Mouse (Mus musculus) stomach, embryonic 15.5 days (tissue): Measurements from ENCODE around the gene Zdhhc14. TPM values are rescaled to one million over a fixed set of nuclear protein-coding genes. Genes with fewer than 3 reads are reported as not detected.

ENCODE experiments used
- ATAC-seq: fragments of 200-750 bp; cut with Nextera tagmentation; 2 replicates; pipeline ENCODE4 v1.8.0; 2017; ENCODE audit warnings: low read depth, moderate number of reproducible peaks, moderate TSS enrichment; ENCODE audit not compliant: insufficient read depth, low FRiP score
- H3K27ac ChIP-seq: fragments of 300-500 bp; sonication (generic); 2 replicates; pipeline ENCODE4 v1.5.1; 2015; ENCODE audit warnings: mild to moderate bottlenecking, inconsistent platforms
- H3K27me3 ChIP-seq: fragments of 300-500 bp; sonication (generic); replicated peaks from 2 replicates; pipeline ENCODE4 v1.6.1; 2015; ENCODE audit warnings: inconsistent platforms
- H3K36me3 ChIP-seq: fragments of 300-500 bp; sonication (generic); 2 replicates; pipeline ENCODE4 v1.6.1; 2015; ENCODE audit warnings: inconsistent platforms
- H3K4me1 ChIP-seq: fragments of 300-500 bp; sonication (generic); 2 replicates; pipeline ENCODE4 v1.6.1; 2015; ENCODE audit warnings: inconsistent platforms
- H3K4me2 ChIP-seq: fragments of 300-500 bp; sonication (generic); 2 replicates; pipeline ENCODE4 v1.6.1; 2015; ENCODE audit warnings: mild to moderate bottlenecking, inconsistent platforms
- H3K4me3 ChIP-seq: fragments of 300-500 bp; sonication (generic); replicated peaks from 2 replicates; pipeline ENCODE4 v1.5.1; 2015; ENCODE audit warnings: inconsistent platforms
- H3K9ac ChIP-seq: fragments of 300-500 bp; sonication (generic); 2 replicates; pipeline ENCODE4 v1.6.1; 2015; ENCODE audit warnings: inconsistent platforms
- H3K9me3 ChIP-seq: fragments of 300-500 bp; sonication (generic); 2 replicates; pipeline ENCODE4 v1.6.1; 2016; ENCODE audit warnings: inconsistent platforms
- WGBS: fragments of 180-500 bp; shearing (Covaris S2); methylation state at CpG from one replicate; pipeline ENCODE4 v1.1.7; 2015; 5-methylcytosine and 5-hydroxymethylcytosine counted together
- polyA plus RNA-seq: library from polyadenylated mRNA; unstranded; fragments of >200 nt; fragmentation: Nextera tagmentation; extraction: Ambion mirVana; gene quantifications from 2 replicates; pipeline ENCODE4 v1.2.1, GENCODE M21; 2015

Zdhhc14 gene
- polyA plus RNA-seq, 1 experiment from 2014 or later, result 4.2 TPM

GRCm38 (mm10) chr17:5752716-5753585 is 260.6 kb downstream of the Zdhhc14 start:
- Histone ChIP-seq H3K4me2 (peak overlapping the region; percentile 75), H3K9me3 (no peaks in the 10 kb centered on the region; the same call in 1 of the 2 replicates), H3K27ac (no peak overlapping the region), H3K4me1 (peaks cover 10% of the 10 kb centered on the region), H3K9ac (peak overlapping the region; percentile 23; the same call in 1 of the 2 replicates), H3K27me3 (no peaks in the 10 kb centered on the region), H3K36me3 (no peaks in the 10 kb centered on the region), H3K4me3 (peak overlapping the region; percentile 43)
- ATAC-seq, result peak; percentile 36
- WGBS, result 9% methylated on average over 29 of the region's 29 CpGs

- H3K4me1 ChIP-seq, result peaks cover 5% of the 10 kb centered on the region
- no peak overlapping the region for H3K27ac ChIP-seq
- WGBS, result 67% methylated on average over 7 of the region's 7 CpGs
- no peaks in the 10 kb centered on the region; the same call in 1 of the 2 replicates for H3K9me3 ChIP-seq
- no peaks in the 10 kb centered on the region for H3K36me3 ChIP-seq
- no peaks in the 10 kb centered on the region for H3K27me3 ChIP-seq
- no peak for ATAC-seq
- no peak overlapping the region for H3K4me2 ChIP-seq
- no peak overlapping the region for H3K4me3 ChIP-seq
- no peak overlapping the region for H3K9ac ChIP-seq
Measured at GRCm38 (mm10) chr17:5755489-5755888, 263.1 kb downstream of the Zdhhc14 start.

GRCm38 (mm10) chr17:5756065-5756464 is 263.7 kb downstream of the Zdhhc14 start:
- 65% methylated on average over 5 of the region's 5 CpGs for WGBS
- no peaks in the 10 kb centered on the region; the same call in 1 of the 2 replicates for H3K9me3 ChIP-seq
- H3K27me3 ChIP-seq, result no peaks in the 10 kb centered on the region
- peaks cover 5% of the 10 kb centered on the region for H3K4me1 ChIP-seq
- H3K9ac ChIP-seq, result no peak overlapping the region
- H3K4me2 ChIP-seq, result no peak overlapping the region
- H3K36me3 ChIP-seq, result no peaks in the 10 kb centered on the region
- H3K27ac ChIP-seq, result no peak overlapping the region
- ATAC-seq, result no peak
- H3K4me3 ChIP-seq, result no peak overlapping the region

GRCm38 (mm10) chr17:5756855-5757254 is 264.5 kb downstream of the Zdhhc14 start:
- WGBS, result 85% methylated on average over 15 of the region's 15 CpGs
- Histone ChIP-seq H3K27me3 (no peaks in the 10 kb centered on the region), H3K9me3 (no peaks in the 10 kb centered on the region; the same call in 1 of the 2 replicates), H3K27ac (no peak overlapping the region), H3K4me2 (no peak overlapping the region), H3K36me3 (no peaks in the 10 kb centered on the region), H3K4me3 (no peak overlapping the region), H3K9ac (no peak overlapping the region), H3K4me1 (peaks cover 5% of the 10 kb centered on the region; the same call in 1 of the 2 replicates)
- no peak for ATAC-seq

GRCm38 (mm10) chr17:5763768-5764167 is 271.4 kb downstream of the Zdhhc14 start:
- Histone ChIP-seq H3K9me3 (no peaks in the 10 kb centered on the region), H3K4me1 (no peaks in the 10 kb centered on the region), H3K9ac (no peak overlapping the region), H3K27ac (no peak overlapping the region), H3K4me2 (no peak overlapping the region), H3K4me3 (no peak overlapping the region), H3K27me3 (no peaks in the 10 kb centered on the region), H3K36me3 (no peaks in the 10 kb centered on the region)
- no peak for ATAC-seq
- 91% methylated on average over 5 of the region's 5 CpGs for WGBS

GRCm38 (mm10) chr17:5764270-5764669 is 271.9 kb downstream of the Zdhhc14 start:
- Histone ChIP-seq H3K27ac (no peak overlapping the region), H3K9ac (no peak overlapping the region), H3K4me2 (no peak overlapping the region), H3K9me3 (no peaks in the 10 kb centered on the region), H3K4me1 (0 out of 2 replicates have a peak, but pooled peaks cover 2% of the 10 kb centered on the region), H3K4me3 (no peak overlapping the region), H3K27me3 (no peaks in the 10 kb centered on the region), H3K36me3 (no peaks in the 10 kb centered on the region)
- ATAC-seq, result no peak
- WGBS, result 63% methylated on average over 5 of the region's 5 CpGs

GRCm38 (mm10) chr17:5765746-5766145 is 273.4 kb downstream of the Zdhhc14 start:
- no peaks in the 10 kb centered on the region for H3K9me3 ChIP-seq
- no peaks in the 10 kb centered on the region for H3K36me3 ChIP-seq
- no peak for ATAC-seq
- H3K4me3 ChIP-seq, result no peak overlapping the region
- H3K27ac ChIP-seq, result no peak overlapping the region
- H3K27me3 ChIP-seq, result no peaks in the 10 kb centered on the region
- 77% methylated on average over 4 of the region's 4 CpGs for WGBS
- H3K4me1 ChIP-seq, result peaks cover 9% of the 10 kb centered on the region
- no peak overlapping the region for H3K9ac ChIP-seq
- H3K4me2 ChIP-seq, result no peak overlapping the region

- H3K4me2 ChIP-seq, result no peak overlapping the region
- no peaks in the 10 kb centered on the region for H3K36me3 ChIP-seq
- no peak overlapping the region for H3K9ac ChIP-seq
- WGBS, result 70% methylated on average over 6 of the region's 6 CpGs
- H3K27ac ChIP-seq, result no peak overlapping the region
- H3K4me1 ChIP-seq, result peaks cover 14% of the 10 kb centered on the region
- H3K27me3 ChIP-seq, result no peaks in the 10 kb centered on the region
- ATAC-seq, result no peak
- no peaks in the 10 kb centered on the region for H3K9me3 ChIP-seq
- H3K4me3 ChIP-seq, result no peak overlapping the region
Measured at GRCm38 (mm10) chr17:5768164-5768705, 275.9 kb downstream of the Zdhhc14 start.

- WGBS, result 83% methylated on average over 9 of the region's 9 CpGs
- Histone ChIP-seq H3K36me3 (no peaks in the 10 kb centered on the region), H3K27me3 (no peaks in the 10 kb centered on the region), H3K4me2 (peak overlapping the region; percentile 51; the same call in 1 of the 2 replicates), H3K9ac (no peak overlapping the region), H3K9me3 (no peaks in the 10 kb centered on the region), H3K4me3 (no peak overlapping the region), H3K27ac (peak overlapping the region; percentile 92), H3K4me1 (peaks cover 14% of the 10 kb centered on the region)
- ATAC-seq, result no peak
Measured at GRCm38 (mm10) chr17:5768810-5769520, 276.6 kb downstream of the Zdhhc14 start.

GRCm38 (mm10) chr17:5769776-5770175 is 277.4 kb downstream of the Zdhhc14 start:
- 28% methylated on average over 7 of the region's 7 CpGs for WGBS
- Histone ChIP-seq H3K4me2 (peak overlapping the region; percentile 51), H3K36me3 (no peaks in the 10 kb centered on the region), H3K9ac (no peak overlapping the region), H3K27ac (peak overlapping the region; percentile 92), H3K9me3 (no peaks in the 10 kb centered on the region), H3K4me3 (peak overlapping the region; percentile 24), H3K4me1 (peaks cover 14% of the 10 kb centered on the region), H3K27me3 (no peaks in the 10 kb centered on the region)
- no peak for ATAC-seq

GRCm38 (mm10) chr17:5770265-5771249 is 278.2 kb downstream of the Zdhhc14 start:
- no peaks in the 10 kb centered on the region for H3K9me3 ChIP-seq
- no peaks in the 10 kb centered on the region for H3K36me3 ChIP-seq
- H3K27me3 ChIP-seq, result no peaks in the 10 kb centered on the region
- H3K9ac ChIP-seq, result no peak overlapping the region
- peak overlapping the region; percentile 24 for H3K4me3 ChIP-seq
- WGBS, result 6% methylated on average over 22 of the region's 22 CpGs
- H3K27ac ChIP-seq, result peak overlapping the region; percentile 92
- ATAC-seq, result peak; percentile 88
- peaks cover 14% of the 10 kb centered on the region for H3K4me1 ChIP-seq
- H3K4me2 ChIP-seq, result peak overlapping the region; percentile 51
